Mouse (Mus musculus): ENCODE measurements around the gene 1700024G13Rik.

The 1700024G13Rik gene

GRCm38 (mm10) chr14:32332515-32333445, 55.4 kb downstream of the 1700024G13Rik start:
- peak in 1 of 2 experiments; percentile 30 for DNase-seq

DNA sequence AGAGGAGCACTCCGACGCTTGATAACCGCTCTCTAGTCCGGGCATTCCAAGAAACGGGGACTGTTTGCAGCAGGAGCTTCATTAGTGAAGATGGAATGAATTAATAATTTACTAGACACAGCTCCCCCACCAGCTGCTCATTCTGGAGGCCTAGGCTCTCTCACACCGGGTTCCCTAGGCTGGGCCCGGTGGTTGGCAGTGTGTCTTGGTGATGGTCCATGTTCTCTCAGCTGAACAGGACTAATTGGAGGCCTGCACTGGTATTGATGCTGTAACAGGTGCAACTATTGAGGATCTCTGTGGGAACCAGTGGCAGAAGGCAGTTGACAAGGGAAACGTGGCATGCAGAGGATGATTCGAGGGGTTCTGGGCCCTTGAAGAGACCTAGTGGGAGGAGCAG, 60.8 kb downstream of the 1700024G13Rik start:
- DNase-seq: peak in 1 of 2 experiments; percentile 33
